Mouse (Mus musculus): Measurements from ENCODE around the gene Lurap1. TPM values are rescaled to one million over a fixed set of nuclear protein-coding genes. Genes with fewer than 3 reads are reported as not detected.

Gene Lurap1
- polyA plus RNA-seq, 1 experiment from 2014 or later: 3.7 TPM

DNA sequence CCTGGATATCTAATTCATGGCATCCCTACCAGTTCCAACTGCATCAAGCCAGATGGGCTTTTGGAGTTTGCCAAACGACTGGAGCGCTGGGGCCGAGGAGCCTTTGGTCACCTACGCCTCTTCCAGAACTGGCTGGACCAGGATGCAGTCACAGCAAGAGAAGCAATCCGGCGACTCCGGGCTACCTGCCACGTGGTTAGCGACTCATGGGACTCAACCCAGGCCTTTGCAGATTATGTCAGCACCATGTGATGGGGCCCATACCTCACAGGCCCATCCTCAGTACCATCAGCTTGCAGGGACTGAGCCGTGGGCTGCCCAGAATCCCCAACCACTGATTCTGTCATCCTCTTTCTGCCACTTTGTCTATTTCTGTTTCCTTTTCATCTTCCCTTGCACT lies 54.8 kb downstream of the Lurap1 start:
- 90% methylated on average over 10 of the region's 10 CpGs for WGBS
- Histone ChIP-seq H3K36me3 (ENCODE audit: control insufficient read depth, insufficient read depth, low read length) (peaks cover 68% of the 10 kb centered on the region), H3K9me3 (ENCODE audit: control insufficient read depth, low read length) (no peaks in the 10 kb centered on the region), H3K27ac (ENCODE audit: low read depth, low read length) (no peak overlapping the region), H3K4me1 (ENCODE audit: control insufficient read depth, insufficient read depth, low read depth, low read length) (no peaks in the 10 kb centered on the region), H3K27me3 (replicated peaks; ENCODE audit: control insufficient read depth, insufficient read depth, low read length) (no peaks in the 10 kb centered on the region), H3K4me2 (ENCODE audit: low read length) (no peak overlapping the region), H3K4me3 (ENCODE audit: low read length) (no peak overlapping the region), H3K9ac (ENCODE audit: low read depth, low read length) (no peak overlapping the region)
- ATAC-seq: no peak

DNA sequence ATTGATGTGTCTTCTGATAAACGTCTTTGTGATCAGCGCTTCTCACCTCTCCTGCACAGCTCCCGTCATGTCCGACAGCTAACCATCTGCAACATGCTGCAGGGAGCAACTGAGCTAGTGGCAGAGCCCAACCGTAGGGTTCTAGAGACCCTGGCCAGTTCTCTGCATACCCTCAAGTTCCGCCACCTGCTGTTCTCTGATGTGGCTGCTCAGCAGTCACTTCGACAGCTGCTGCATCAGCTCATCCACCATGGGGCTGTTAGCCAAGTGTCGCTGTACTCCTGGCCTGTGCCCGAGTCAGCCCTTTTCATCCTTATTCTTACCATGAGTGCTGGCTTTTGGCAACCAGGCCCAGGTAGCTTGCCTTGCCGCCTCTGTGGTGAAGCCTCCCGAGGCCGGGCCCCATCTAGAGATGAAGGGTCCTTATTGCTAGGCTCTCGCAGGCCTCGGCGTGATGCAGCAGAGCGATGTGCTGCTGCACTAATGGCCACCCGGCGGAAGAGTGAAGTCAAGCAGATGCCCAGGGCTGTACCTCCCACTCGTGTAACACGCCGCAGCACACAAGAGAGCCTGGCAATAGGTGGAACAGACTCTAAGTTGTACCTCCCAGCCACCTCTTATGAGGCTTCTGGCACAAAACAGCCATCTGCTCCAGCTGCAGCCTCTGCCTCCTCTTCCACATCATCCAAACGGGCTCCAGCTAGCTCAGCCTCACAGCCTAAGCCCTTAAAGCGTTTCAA lies 62.5 kb downstream of the Lurap1 start:
- H3K4me1 ChIP-seq (ENCODE audit: control insufficient read depth, insufficient read depth, low read depth, low read length): no peaks in the 10 kb centered on the region
- no peak overlapping the region for H3K4me2 ChIP-seq (ENCODE audit: low read length)
- H3K9me3 ChIP-seq (ENCODE audit: control insufficient read depth, low read length): no peaks in the 10 kb centered on the region
- no peak overlapping the region for H3K9ac ChIP-seq (ENCODE audit: low read depth, low read length)
- WGBS: 84% methylated on average over 23 of the region's 23 CpGs
- H3K36me3 ChIP-seq (ENCODE audit: control insufficient read depth, insufficient read depth, low read length): peaks cover 57% of the 10 kb centered on the region
- no peak overlapping the region for H3K27ac ChIP-seq (ENCODE audit: low read depth, low read length)
- no peak for ATAC-seq
- H3K27me3 ChIP-seq (replicated peaks; ENCODE audit: control insufficient read depth, insufficient read depth, low read length): no peaks in the 10 kb centered on the region
- no peak overlapping the region for H3K4me3 ChIP-seq (ENCODE audit: low read length)

Other genes with a start within 250 kb of the Lurap1 start
- 5.8 and 6.8 TPM in 2 replicates for gene Dmbx1, start 211.4 kb downstream of the Lurap1 start, polyA plus RNA-seq (2015; fragmentation: Nextera tagmentation; extraction: Ambion mirVana)
- 23.8 and 27.5 TPM in 2 replicates for gene Faah, start 133.4 kb downstream of the Lurap1 start, polyA plus RNA-seq (2015; fragmentation: Nextera tagmentation; extraction: Ambion mirVana)
- gene Nsun4, start 97.5 kb downstream of the Lurap1 start, polyA plus RNA-seq (2015; fragmentation: Nextera tagmentation; extraction: Ambion mirVana): 11.9 and 12.1 TPM in 2 replicates
- gene Uqcrh, start 76.3 kb downstream of the Lurap1 start, polyA plus RNA-seq (2015; fragmentation: Nextera tagmentation; extraction: Ambion mirVana): 427 and 492 TPM in 2 replicates
- gene Lrrc41, start 76.1 kb downstream of the Lurap1 start, polyA plus RNA-seq (2015; fragmentation: Nextera tagmentation; extraction: Ambion mirVana): 72.1 and 78.4 TPM in 2 replicates
- gene Rad54l, start 27.6 kb downstream of the Lurap1 start, polyA plus RNA-seq (2015; fragmentation: Nextera tagmentation; extraction: Ambion mirVana): 7.6 and 9.1 TPM in 2 replicates
- gene Pomgnt1, start 27.5 kb downstream of the Lurap1 start, polyA plus RNA-seq (2015; fragmentation: Nextera tagmentation; extraction: Ambion mirVana): 68.2 and 72.1 TPM in 2 replicates
- gene Tspan1, start 16.3 kb upstream of the Lurap1 start, polyA plus RNA-seq (2015; fragmentation: Nextera tagmentation; extraction: Ambion mirVana): 0.11 and 0.63 TPM in 2 replicates
- not detected in 2 replicates for gene 1700042G07Rik, start 22.0 kb upstream of the Lurap1 start, polyA plus RNA-seq (2015; fragmentation: Nextera tagmentation; extraction: Ambion mirVana)
- not detected in 2 replicates for gene Gm49337, start 22.0 kb upstream of the Lurap1 start, polyA plus RNA-seq (2015; fragmentation: Nextera tagmentation; extraction: Ambion mirVana)
- gene Pik3r3, start 70.3 kb upstream of the Lurap1 start, polyA plus RNA-seq (2015; fragmentation: Nextera tagmentation; extraction: Ambion mirVana): 47.4 and 57.2 TPM in 2 replicates

All from hindbrain, embryonic 16.5 days (tissue).